Mouse (Mus musculus) myocyte (in vitro differentiated cells): ENCODE results near the gene Uchl4. TPM values are rescaled to one million over a fixed set of nuclear protein-coding genes. Genes with fewer than 3 reads are reported as not detected.

Source experiments
- H3K27me3 ChIP-seq: one replicate; pipeline ENCODE4 v1.6.1; 2011; ENCODE audit not compliant: control insufficient read depth, insufficient read depth, insufficient read length
- H3K36me3 ChIP-seq: one replicate; pipeline ENCODE4 v1.6.1; 2011; ENCODE audit not compliant: control insufficient read depth, insufficient read depth
- H3K4me2 ChIP-seq: one replicate; pipeline ENCODE4 v1.6.1; 2011; ENCODE audit warnings: low read depth, control low read depth
- H3K4me3 ChIP-seq: one replicate; pipeline ENCODE4 v1.5.1; 2011; ENCODE audit warnings: mild to moderate bottlenecking, control low read depth, moderate library complexity
- H3K79me2 ChIP-seq: one replicate; pipeline ENCODE4 v1.6.1; 2011; ENCODE audit not compliant: control insufficient read depth, insufficient read depth
- H3ac ChIP-seq: one replicate; pipeline ENCODE4 v1.6.1; 2011; ENCODE audit not compliant: control insufficient read depth, insufficient read length
- CEBPB ChIP-seq: IDR thresholded peaks from 2 replicates; pipeline ENCODE4 v1.6.1; 2011; ENCODE audit warnings: mild to moderate bottlenecking, moderate library complexity; ENCODE audit not compliant: poor library complexity, insufficient read depth, severe bottlenecking
- E2F4 ChIP-seq: IDR thresholded peaks from one replicate; pipeline ENCODE4 v1.6.1; 2011; ENCODE audit warnings: mild to moderate bottlenecking, control low read depth, moderate library complexity; ENCODE audit not compliant: insufficient read depth
- MAX ChIP-seq: IDR thresholded peaks from one replicate; pipeline ENCODE4 v1.6.1; 2011; ENCODE audit warnings: low read depth, mild to moderate bottlenecking, control low read depth
- MYOD1 ChIP-seq, 3 experiments: IDR thresholded peaks; one replicate each; pipeline ENCODE4 v1.6.1; 2011; ENCODE audit warnings: control low read depth in 2 of 3, low read depth in 2 of 3, mild to moderate bottlenecking in 2 of 3, moderate library complexity in 1 of 3; ENCODE audit not compliant: insufficient read length in 2 of 3, control insufficient read depth in 1 of 3
- MYOG ChIP-seq, 3 experiments: IDR thresholded peaks; one replicate each; pipeline ENCODE4 v1.6.1; 2011; ENCODE audit warnings: control low read depth in 2 of 3, low read depth in 2 of 3, mild to moderate bottlenecking in 2 of 3; ENCODE audit not compliant: insufficient read length in 2 of 3, control insufficient read depth in 1 of 3, insufficient read depth in 1 of 3
- POLR2A ChIP-seq: IDR thresholded peaks from one replicate; pipeline ENCODE4 v1.6.1; 2011; ENCODE audit warnings: low read depth, mild to moderate bottlenecking, control low read depth, moderate library complexity; ENCODE audit not compliant: insufficient read length
- POLR2AphosphoS2 ChIP-seq: IDR thresholded peaks from one replicate; pipeline ENCODE4 v1.6.1; 2011; ENCODE audit warnings: low read depth, control low read depth; ENCODE audit not compliant: insufficient read length
- REST ChIP-seq: IDR thresholded peaks from one replicate; pipeline ENCODE4 v1.6.1; 2011; ENCODE audit warnings: mild to moderate bottlenecking, control low read depth, moderate library complexity; ENCODE audit not compliant: insufficient read depth, insufficient read length
- SRF ChIP-seq: IDR thresholded peaks from one replicate; pipeline ENCODE4 v1.6.1; 2011; ENCODE audit warnings: low read depth; ENCODE audit not compliant: control insufficient read depth, insufficient read length
- TCF12 ChIP-seq: IDR thresholded peaks from one replicate; pipeline ENCODE4 v1.6.1; 2011; ENCODE audit warnings: mild to moderate bottlenecking, control low read depth; ENCODE audit not compliant: poor library complexity, insufficient read depth, severe bottlenecking
- TCF3 ChIP-seq: IDR thresholded peaks from one replicate; pipeline ENCODE4 v1.6.1; 2011; ENCODE audit warnings: low read depth, control low read depth; ENCODE audit not compliant: insufficient read length
- USF1 ChIP-seq: IDR thresholded peaks from one replicate; pipeline ENCODE4 v1.6.1; 2011; ENCODE audit warnings: low read depth, mild to moderate bottlenecking, control low read depth, moderate library complexity
- polyA plus RNA-seq: library from polyadenylated mRNA; unstranded; fragments of >200 nt; fragmentation: generic; extraction: Trizol; gene quantifications from one replicate; pipeline ENCODE4 v1.2.1, GENCODE M21; 2012; ENCODE audit warnings: missing spikeins

The Uchl4 gene
- polyA plus RNA-seq, 1 experiment, result 0.34 TPM

DNA sequence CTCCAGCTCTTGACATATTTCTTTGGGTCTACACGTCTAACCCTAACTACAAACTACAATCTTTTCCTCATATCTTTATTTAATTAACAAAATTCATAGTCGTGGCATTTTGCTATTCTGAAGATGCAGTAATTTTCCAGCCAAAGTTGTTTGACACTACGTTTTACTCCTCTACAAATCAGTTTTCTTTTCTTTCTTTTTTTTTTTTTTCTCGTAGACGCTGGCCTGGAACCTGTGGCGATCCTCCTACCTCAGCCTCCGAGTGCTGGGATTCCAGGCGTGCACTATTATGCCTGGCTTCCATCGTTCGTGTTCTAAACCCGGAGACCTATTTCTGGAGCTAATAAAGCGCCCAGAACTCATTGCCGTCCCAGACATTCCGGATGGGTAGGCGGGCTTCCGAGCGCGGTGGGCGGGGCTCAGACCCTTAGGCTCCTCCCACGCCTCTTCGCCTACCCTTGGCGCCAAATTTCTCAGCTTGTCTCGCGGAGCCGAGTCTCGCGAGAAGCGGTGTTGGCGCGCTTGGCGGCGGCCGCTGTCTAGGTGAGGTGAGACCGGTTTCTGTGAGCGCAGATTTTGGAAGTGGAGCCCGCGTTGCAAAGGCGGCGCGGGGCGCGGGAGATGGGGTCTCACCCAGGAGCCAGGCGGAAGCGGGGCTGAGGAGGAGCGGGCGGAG is 46.2 kb downstream of the Uchl4 start, which contains the start of gene Tipin:
Gene Tipin, plus strand, starts transcription at position 477 of the 676 bp plus-strand sequence.
- H3K4me2 ChIP-seq, result peak within 1 kb of the TSS; percentile 94
- no peak for TF ChIP-seq SRF
- peak; percentile 53 for TF ChIP-seq POLR2AphosphoS2
- no peak for TF ChIP-seq TCF12
- TF ChIP-seq E2F4, result peak; percentile 84
- TF ChIP-seq POLR2A, result peak; percentile 74
- peaks cover 34% of the 10 kb centered on the region for H3K79me2 ChIP-seq
- no peaks in the 10 kb centered on the region for H3K27me3 ChIP-seq
- peak within 1 kb of the TSS; percentile 99 for H3ac ChIP-seq
- H3K4me3 ChIP-seq, result peak within 1 kb of the TSS; percentile 56
- H3K36me3 ChIP-seq, result no peaks in the 10 kb centered on the region

DNA sequence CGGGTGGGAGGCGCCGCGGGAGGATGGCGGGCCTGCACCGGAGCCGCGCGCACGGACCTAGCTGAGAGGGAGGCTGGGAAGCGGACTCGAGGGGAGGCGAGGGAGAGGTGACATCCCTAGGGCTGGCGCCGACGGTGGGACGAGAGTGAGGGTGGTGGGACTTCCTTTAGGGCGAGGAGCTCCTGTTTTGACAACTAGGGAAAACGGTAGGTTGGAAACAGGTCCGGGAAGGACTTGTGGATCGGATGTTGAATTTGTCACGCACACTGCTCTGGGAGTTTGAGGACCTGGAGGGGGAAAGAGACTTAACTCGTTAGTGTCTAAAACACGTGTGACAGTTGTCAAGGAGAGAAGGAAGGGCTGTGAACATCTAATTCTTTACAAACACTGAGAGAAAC is 46.8 kb downstream of the Uchl4 start:
- H3K79me2 ChIP-seq, result peaks cover 36% of the 10 kb centered on the region
- H3K4me3 ChIP-seq, result peak overlapping the region; percentile 56
- H3K36me3 ChIP-seq, result no peaks in the 10 kb centered on the region
- TF ChIP-seq POLR2AphosphoS2 (no peak), E2F4 (no peak), POLR2A (no peak), CEBPB (no peak), SRF (no peak), TCF12 (no peak), MYOG (IDR thresholded peaks at IDR 0.05; ENCODE audit: control insufficient read depth in 1 of 3, insufficient read depth in 1 of 3, insufficient read length in 2 of 3, low read depth in 2 of 3) (no peak)
- H3ac ChIP-seq, result peak overlapping the region; percentile 99
- no peaks in the 10 kb centered on the region for H3K27me3 ChIP-seq
- H3K4me2 ChIP-seq, result peak overlapping the region; percentile 94

DNA sequence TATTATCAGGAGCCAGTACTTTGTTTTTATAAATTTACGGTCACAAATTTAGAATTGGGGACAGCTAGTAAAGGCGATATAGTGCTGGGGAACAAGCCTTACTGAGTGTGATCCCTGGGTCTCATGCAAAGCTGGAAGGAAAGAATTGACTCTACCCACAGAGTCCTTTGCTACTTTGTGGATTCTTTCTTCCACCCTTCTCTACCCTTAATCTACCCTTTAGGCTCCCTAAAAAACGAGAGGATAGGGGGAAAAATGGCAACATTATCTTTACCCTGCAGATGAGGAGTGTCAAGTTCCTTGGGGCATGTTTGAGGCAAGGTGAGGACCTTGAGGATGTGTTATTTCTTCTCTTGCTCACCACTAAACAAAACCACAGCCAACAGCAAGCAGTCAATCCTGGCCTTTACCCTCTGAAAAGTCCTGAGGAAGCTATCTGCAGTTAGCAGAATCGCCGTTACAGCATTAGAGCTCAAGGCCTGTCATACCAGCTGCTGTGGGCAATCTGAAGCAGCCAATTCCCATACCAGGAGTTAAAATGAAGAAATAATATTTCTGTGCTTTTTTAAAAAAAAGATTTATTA is 47.5 kb downstream of the Uchl4 start:
- H3K27me3 ChIP-seq, result no peaks in the 10 kb centered on the region
- H3K79me2 ChIP-seq, result peaks cover 39% of the 10 kb centered on the region
- peak overlapping the region; percentile 99 for H3ac ChIP-seq
- peak overlapping the region; percentile 56 for H3K4me3 ChIP-seq
- no peak for TF ChIP-seq POLR2A
- TF ChIP-seq SRF, result no peak
- no peak for TF ChIP-seq TCF3
- no peak for TF ChIP-seq TCF12
- TF ChIP-seq USF1, result no peak
- TF ChIP-seq REST, result no peak
- no peak for TF ChIP-seq CEBPB
- no peak for TF ChIP-seq MAX
- TF ChIP-seq E2F4, result no peak
- no peak for TF ChIP-seq POLR2AphosphoS2
- no peak for TF ChIP-seq MYOG (IDR thresholded peaks at IDR 0.05; ENCODE audit: control insufficient read depth in 1 of 3, insufficient read depth in 1 of 3, insufficient read length in 2 of 3, low read depth in 2 of 3)
- no peak for TF ChIP-seq MYOD1 (IDR thresholded peaks at IDR 0.05; ENCODE audit: control insufficient read depth in 1 of 3, insufficient read length in 2 of 3, low read depth in 2 of 3)
- peak overlapping the region; percentile 94 for H3K4me2 ChIP-seq
- no peaks in the 10 kb centered on the region for H3K36me3 ChIP-seq

Other genes with a start within 250 kb of the Uchl4 start
- gene Smad6, start 213.1 kb upstream of the Uchl4 start, polyA plus RNA-seq, result 1.5 TPM
- 0.23 TPM for gene Lctl, start 118.1 kb upstream of the Uchl4 start, polyA plus RNA-seq
- gene Zwilch, start 62.1 kb upstream of the Uchl4 start, polyA plus RNA-seq, result 7.1 TPM
- gene Rpl4, start 61.8 kb upstream of the Uchl4 start, polyA plus RNA-seq, result 1,028 TPM
- 6.0 TPM for gene Snapc5, start 55.9 kb upstream of the Uchl4 start, polyA plus RNA-seq
- gene Map2k1, start 18.4 kb downstream of the Uchl4 start, polyA plus RNA-seq, result 67.3 TPM
- gene Tipin, start 46.4 kb downstream of the Uchl4 start, polyA plus RNA-seq, result 33.1 TPM
- 13.0 TPM for gene Dis3l, start 106.1 kb downstream of the Uchl4 start, polyA plus RNA-seq
- 0.06 TPM for gene Megf11, start 150.4 kb downstream of the Uchl4 start, polyA plus RNA-seq